Mouse (Mus musculus) B cell, adult 62 days (primary cell): ENCODE data around the gene Vps37b. TPM values are rescaled to one million over a fixed set of nuclear protein-coding genes. Genes with fewer than 3 reads are reported as not detected.

ENCODE experiments used
- total RNA-seq: library from RNA; stranded (reverse); gene quantifications from 4 replicates; pipeline ENCODE4 v1.2.4, GENCODE M21; 2023

The Vps37b gene
- total RNA-seq = 147 to 182 TPM (median 159 TPM) in 4 replicates

GRCm38 (mm10) chr5:124032001-124032508, at the start of gene Vps37b:
Gene Vps37b, minus strand, starts transcription at chr5:124032270.

GRCm38 (mm10) chr5:123973299-123974178, 58.5 kb downstream of the Vps37b start, which contains the start of gene Hip1r:
Gene Hip1r, plus strand, starts transcription at chr5:123973628.

Other genes starting within 250 kb of the Vps37b start
- gene Hcar2, start 166.8 kb downstream of the Vps37b start, total RNA-seq = 0.56 to 0.79 TPM (median 0.60 TPM) in 3 of 4 replicates, not detected in the other
- not detected in 4 replicates for gene Hcar1, start 152.2 kb downstream of the Vps37b start, total RNA-seq
- 36.6 to 47.0 TPM (median 39.1 TPM) in 4 replicates for gene Denr, start 125.1 kb downstream of the Vps37b start, total RNA-seq
- 1.4 to 2.4 TPM (median 1.6 TPM) in 3 of 4 replicates, not detected in the other for gene Gm43518, start 104.9 kb downstream of the Vps37b start, total RNA-seq
- 4.3 to 5.6 TPM (median 5.4 TPM) in 4 replicates for gene Ccdc62, start 101.6 kb downstream of the Vps37b start, total RNA-seq
- gene Hip1r, start 58.6 kb downstream of the Vps37b start, total RNA-seq = 239 to 258 TPM (median 251 TPM) in 4 replicates
- gene Abcb9, start 63.5 kb upstream of the Vps37b start, total RNA-seq = 2.8 to 4.7 TPM (median 4.4 TPM) in 4 replicates
- 16.5 to 20.5 TPM (median 18.1 TPM) in 4 replicates for gene Ogfod2, start 80.0 kb upstream of the Vps37b start, total RNA-seq
- 31.6 to 39.8 TPM (median 37.1 TPM) in 4 replicates for gene Arl6ip4, start 83.8 kb upstream of the Vps37b start, total RNA-seq
- gene Pitpnm2, start 217.5 kb upstream of the Vps37b start, total RNA-seq = 51.1 to 72.2 TPM (median 55.5 TPM) in 4 replicates